Mouse (Mus musculus) B cell, adult 2 months (primary cell): ENCODE data around the gene Pdf.
A peak's percentile ranks its signal among the peaks of the same experiment; 100 is the strongest.

Source experiments
- DNase-seq, 2 experiments: peaks; one replicate each; pipeline ENCODE4 v3.0.0; 2022

Gene Pdf

DNA sequence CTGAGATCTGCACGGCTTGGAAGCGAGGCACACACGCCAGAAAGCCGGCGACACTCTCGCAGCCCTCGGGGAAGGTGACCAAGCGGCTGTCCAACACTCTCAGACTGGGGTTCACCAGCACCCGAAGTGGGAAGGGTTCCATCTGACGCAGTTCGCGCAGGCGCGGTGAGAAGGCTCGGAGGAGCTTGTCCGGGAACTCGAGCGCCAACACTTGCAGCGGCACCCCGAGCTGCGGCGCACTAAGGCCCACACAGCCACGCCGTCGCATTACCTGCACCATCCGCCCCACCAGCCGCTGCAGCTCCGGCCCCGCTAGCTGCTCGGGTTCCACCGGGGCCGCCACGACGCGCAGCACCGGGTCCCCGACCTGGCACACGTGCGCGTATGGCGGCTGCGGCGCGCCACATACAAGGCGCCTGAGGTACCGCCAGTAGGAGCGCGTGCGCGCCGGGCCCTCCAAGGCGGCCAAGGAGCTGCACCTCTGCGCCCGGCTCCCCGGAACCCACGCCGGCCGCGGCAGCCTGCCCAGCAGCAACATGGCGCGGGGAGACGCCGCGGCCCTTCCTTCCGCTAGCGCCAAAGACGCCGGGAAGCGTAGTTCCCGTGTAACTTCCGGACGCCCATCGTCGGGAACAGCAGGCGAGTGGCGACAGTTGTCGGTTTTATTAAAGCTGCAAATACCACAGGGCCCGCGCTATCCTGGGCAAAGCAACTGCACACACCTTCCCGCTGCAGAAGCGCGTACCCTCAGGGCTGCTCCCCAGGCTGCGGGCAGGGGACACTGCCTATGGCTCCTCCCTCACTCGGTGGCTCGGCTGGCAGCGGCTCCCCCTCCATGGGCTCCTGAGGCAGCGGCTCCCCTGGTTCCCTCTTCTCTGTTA, at the start of gene Pdf:
Gene Pdf, minus strand, starts transcription at position 554 of the 881 bp plus-strand sequence.
- peak; percentile 71 to 75 for DNase-seq

GRCm38 (mm10) chr8:107096366-107097036, 48.1 kb upstream of the Pdf start, which contains the start of gene Terf2:
Terf2 (minus strand) TSS chr8:107096547.
- peak; percentile 92 to 95 for DNase-seq

- peak in 1 of 2 experiments; percentile 74 for DNase-seq
These were observed 47.4 kb upstream of the Pdf start for GRCm38 (mm10) chr8:107095717-107096365.

DNA sequence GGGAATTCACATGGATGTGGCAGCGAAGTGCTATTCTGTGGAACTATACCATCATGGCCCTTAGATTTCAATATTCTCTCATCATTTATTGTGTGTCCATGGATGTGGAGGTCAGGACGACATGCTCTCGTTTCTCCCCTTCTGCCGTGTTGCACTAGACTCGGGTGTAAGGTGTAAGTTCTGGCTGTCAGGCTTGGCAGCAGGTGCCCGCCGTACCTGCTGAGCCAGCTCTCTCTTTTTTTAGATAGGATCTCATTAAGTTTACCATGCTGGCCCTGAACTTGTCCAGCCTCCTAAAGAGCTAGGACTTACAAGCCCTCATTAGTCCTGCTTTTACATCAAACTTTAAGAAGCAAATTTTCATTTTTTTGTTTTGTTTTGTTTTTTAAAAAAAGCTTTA, 42.1 kb upstream of the Pdf start:
- DNase-seq = no peak

GRCm38 (mm10) chr8:107088526-107089063, 40.2 kb upstream of the Pdf start:
- DNase-seq = no peak

DNA sequence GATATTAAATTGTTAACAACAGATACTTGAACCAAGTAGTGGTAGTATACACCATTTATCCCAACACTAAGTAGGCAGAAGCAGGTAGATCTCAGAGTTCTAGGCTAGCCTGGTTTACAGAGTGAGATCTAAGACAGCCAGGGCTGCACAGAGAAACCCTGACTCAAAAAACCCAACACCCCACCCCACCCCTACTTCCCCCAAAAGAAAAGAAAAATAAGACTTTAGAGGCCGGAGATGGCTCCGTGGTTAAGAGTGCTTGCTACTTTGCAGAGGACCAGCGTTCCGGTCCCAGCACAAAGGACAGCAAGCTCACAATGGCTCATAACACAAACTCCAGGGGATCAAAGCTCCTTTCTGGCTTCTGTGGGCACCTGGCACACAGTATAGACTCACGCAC, 37.6 kb upstream of the Pdf start:
- DNase-seq = no peak

DNA sequence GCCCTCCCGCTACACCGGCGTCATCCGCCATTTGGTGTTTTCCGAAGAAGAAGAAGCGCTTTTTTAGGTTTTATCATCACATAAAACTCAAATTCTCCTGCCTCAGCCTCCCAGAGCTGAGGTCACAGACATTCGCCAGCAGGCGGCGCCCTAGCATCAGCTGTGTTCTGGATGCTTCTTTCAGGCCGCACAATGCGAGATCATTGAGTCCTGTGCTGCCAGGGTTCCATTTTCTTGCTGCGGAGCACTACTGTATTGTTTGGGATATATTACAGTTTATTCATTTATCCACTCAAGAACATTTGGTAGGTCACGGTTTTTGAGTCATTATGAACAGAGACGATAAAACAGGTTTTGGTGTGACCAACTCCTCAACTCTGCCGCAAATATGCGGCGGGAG, 36.9 kb upstream of the Pdf start:
- DNase-seq = peak; percentile 64

DNA sequence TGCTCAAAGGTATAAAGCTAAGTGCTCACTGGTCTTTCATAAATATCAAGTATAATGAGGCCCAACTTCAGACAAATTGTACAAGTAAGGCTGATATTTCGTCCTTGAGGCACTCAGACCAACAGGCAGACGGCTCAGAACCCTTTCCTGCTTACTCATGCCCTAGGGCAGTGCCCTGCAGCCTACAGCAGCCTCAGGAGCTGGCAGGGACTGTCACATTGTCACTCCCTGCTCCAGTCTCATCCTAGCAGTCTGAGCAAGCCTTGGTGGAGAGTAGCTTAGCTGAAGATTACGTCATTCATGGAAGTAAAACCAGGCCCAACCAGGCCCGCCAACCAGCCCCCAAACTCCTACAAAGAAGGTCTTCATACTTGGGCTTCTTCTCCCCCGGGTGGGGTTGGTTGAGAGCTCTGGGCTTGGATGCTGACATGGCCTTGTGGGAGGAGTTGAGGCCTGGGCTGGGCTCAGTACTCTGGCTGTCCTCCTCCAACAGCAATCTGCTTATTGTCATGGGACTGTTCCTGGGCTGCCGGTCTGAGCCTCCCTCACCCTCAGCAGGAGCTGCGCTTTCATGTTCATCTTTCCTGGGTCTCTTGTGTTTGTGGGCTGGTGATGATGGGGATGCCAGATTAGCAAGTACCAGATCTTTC, 27.9 kb upstream of the Pdf start:
- no peak for DNase-seq

DNA sequence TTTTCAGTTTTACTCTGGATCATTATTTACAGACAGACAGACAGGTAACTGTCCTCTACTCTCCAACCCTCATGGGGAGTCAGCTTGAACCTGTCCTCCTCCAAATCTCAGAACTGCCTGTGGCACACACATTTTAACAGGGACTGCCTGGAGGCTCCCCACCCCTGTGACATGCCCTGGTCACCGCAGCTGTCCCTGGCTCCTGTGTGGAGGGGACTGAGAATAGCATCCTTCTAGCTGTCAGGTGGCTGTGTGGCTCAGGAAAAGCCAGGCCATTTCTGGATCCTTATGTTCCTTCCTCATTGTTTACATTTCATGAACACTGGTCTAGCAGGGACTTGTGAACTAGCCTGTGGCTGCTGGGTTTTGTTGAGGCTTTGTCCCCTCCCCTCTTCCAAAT, 25.7 kb upstream of the Pdf start:
- DNase-seq = no peak

DNA sequence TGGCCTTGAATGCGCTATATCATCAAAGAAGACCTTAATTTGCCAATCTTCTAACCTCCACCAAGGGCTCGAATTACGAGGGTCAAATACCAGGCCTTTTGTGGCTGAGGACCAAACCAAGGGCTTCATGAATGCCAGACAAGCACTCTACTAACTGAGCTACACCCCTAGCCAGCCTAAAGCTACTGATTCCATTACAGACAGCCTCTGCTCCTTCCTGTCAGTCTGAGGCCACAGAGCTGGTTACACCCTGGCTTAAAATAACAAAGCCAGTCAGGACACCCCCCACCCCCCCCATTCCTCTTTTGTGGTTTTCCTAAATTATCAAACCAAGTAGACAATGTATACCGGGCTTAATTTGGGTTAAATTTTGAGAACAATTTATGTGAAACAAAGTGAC, 25.3 kb upstream of the Pdf start:
- no peak for DNase-seq

DNA sequence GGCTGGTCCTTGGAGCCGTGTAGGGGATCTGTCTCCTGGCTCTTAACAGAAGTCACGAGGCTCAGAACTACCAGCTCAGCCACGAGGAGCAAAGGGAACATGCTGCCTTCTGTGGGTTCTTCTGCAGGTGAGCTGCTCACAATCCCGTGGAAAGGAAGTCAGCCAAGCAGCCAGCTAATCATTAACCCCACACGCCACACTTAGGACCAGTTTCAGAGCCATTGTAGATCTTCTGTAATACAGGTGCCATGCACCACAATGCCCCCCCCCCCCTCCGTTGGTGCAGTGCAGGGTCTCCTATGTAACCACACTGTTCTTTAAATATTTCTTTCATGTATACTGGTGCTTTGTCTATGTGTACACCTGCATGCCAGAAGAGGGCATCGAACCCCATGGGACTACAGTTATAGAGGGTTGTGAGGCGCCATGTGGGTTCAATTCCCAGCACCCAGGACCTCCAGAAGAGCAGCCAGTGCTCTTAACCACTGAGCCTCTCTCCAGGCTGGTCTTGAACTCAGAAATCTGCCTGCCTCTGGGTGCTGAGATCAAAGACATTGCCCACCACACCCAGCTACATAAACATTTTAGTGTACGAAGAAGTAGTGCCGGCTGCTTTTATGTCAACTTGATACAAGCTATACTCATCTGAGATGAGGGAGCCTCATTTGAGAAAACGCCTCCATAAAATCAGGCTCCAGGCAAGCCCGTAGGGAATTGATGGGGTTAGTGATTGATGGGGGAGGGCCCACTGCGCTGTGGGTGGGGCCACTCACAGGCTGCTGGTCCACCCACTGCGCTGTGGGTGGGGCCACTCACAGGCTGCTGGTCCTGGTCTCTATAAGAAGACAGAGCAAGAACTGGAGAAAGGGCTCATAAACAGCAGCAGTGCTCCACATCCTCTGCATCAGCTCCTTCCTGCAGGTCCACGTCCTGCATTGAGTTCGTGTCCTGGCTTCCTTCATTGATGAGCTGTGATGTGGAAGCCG, 17.4 kb upstream of the Pdf start, which contains the start of gene Tmed6:
Gene Tmed6, minus strand, starts transcription at position 134 of the 986 bp plus-strand sequence.
- peak; percentile 67 for DNase-seq

GRCm38 (mm10) chr8:107062613-107063012, 14.2 kb upstream of the Pdf start:
- DNase-seq = peak; percentile 12 to 20

DNA sequence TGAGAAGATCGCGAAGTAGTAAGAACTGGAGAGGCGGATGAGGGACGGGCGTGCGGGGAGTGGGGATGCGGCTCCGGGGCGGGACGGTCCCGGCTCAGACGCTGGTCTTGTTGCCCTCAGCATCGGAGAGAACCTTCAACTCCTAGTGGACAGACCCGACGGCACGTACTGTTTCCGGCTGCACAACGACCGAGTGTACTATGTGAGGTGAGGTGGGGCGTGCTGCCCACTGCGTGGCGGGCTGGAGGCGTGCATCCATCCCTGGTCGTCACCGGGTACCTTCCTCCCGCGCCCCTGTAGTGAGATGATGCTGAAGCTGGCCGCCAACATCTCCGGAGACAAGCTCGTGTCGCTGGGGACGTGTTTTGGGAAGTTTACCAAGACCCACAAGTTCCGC, 8.6 kb upstream of the Pdf start:
- no peak for DNase-seq

DNA sequence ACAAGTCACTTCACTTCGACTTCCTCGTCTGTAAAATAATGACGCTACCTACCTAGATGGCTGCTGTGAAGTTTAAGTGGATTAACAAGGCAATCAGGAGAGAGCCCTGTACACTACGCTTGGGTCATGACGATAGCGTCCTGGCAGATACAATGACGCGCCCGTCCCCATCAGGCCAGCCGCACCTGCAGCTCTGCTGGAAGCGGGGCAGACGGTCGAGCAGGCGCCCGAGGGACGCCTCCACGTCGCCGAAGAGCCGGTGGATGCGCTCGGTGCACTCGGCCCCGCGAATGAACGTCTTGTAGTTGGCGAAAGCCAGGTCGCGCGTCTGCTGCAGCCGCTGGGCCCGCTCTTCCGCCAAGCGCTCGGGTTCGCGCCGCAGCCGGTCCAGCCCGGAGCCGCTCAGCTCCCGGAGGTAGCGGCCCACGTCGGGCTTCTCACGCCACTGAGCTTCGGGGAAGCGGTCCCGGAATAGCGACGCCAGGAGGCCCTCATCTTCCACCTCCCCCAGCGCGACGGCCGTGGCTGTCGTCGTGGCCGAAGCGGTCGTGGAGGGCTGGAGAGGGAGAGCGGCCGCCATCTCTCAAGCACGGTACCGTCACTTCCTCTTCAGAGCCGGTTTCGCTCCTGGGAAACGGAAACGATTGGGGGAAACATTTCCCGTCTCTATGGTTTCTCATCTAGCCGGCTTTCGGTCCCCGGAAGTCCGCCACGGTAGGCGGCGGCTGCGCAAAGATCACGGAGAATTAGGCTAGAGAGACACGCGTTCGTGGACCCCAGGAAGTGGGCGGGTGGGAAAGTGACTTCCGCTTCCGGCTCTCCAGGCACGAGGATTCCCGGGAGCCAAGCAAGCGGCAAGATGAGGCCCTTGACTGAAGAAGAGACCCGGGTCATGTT, 7.9 kb upstream of the Pdf start, which contains the start of the genes Cog8 and Nip7:
Gene Cog8, minus strand, starts transcription at position 614 of the 897 bp plus-strand sequence.
Gene Nip7, plus strand, starts transcription at position 802 of the 897 bp plus-strand sequence.
- DNase-seq = peak; percentile 94

DNA sequence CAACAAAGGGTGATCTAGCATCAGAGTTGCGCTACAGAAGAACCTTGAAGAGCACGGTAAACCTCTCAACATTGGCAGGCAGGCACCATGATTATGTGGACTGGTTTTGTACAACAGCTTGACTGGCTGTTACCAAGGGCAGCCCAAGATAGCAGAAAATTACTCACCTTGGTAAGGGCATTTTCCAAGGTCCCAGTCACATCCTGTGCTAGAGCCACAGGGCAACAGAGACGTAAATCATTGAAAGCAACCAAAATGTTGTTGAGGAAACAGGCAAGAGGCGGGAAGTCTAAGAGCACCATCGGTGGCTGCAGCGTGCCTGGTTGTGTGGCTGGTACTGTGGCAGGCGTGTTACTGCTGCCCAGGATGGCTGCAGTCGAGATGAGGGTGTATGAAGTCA, 3.6 kb upstream of the Pdf start:
- DNase-seq = no peak

- no peak for DNase-seq
These were observed 1.1 kb upstream of the Pdf start for GRCm38 (mm10) chr8:107049480-107049879.

DNA sequence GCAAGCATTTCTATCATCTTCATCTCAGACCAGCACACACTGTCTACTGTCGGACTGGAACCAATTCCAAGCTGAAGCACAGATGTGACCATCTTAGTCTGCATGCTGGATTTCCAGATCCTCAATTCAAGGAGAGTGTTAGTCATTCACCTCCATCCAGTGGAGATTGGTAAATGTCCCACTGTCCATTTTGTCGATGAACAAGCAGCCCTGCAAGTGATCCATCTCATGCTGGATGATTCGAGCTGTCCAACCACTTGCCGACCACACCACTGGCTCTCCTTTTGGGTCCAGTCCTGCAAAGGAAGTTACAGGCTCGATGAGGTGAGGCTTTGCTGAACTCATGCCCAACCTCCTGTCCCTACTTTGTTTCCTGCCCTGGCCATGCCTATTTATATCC, 1.4 kb downstream of the Pdf start:
- DNase-seq = no peak

- DNase-seq = no peak
These were observed 2.9 kb downstream of the Pdf start for GRCm38 (mm10) chr8:107045478-107045877.

- no peak for DNase-seq
These were observed 7.8 kb downstream of the Pdf start for GRCm38 (mm10) chr8:107040632-107041031.

GRCm38 (mm10) chr8:107036626-107037025, 11.8 kb downstream of the Pdf start:
- DNase-seq = no peak
